Mouse (Mus musculus) midbrain, embryonic 13.5 days (tissue): ENCODE results near the gene Ftsj3. TPM values are rescaled to one million over a fixed set of nuclear protein-coding genes. Genes with fewer than 3 reads are reported as not detected.

Experiments used
- ATAC-seq: fragments of 200-750 bp; cut with Nextera tagmentation; 2 replicates; pipeline ENCODE4 v1.8.0; 2017; ENCODE audit warnings: mild to moderate bottlenecking, moderate TSS enrichment, moderate library complexity
- H3K27ac ChIP-seq: fragments of 300-500 bp; sonication (generic); 2 replicates; pipeline ENCODE4 v1.5.1; 2015; ENCODE audit warnings: inconsistent platforms, mild to moderate bottlenecking, moderate library complexity
- H3K27me3 ChIP-seq: fragments of 300-500 bp; sonication (generic); 2 replicates; pipeline ENCODE4 v1.6.1; 2015; ENCODE audit warnings: mild to moderate bottlenecking, inconsistent platforms
- H3K36me3 ChIP-seq: fragments of 300-500 bp; sonication (generic); 2 replicates; pipeline ENCODE4 v1.6.1; 2015; ENCODE audit warnings: mild to moderate bottlenecking, inconsistent platforms
- H3K4me1 ChIP-seq: fragments of 300-500 bp; sonication (generic); replicated peaks from 2 replicates; pipeline ENCODE4 v1.6.1; 2015; ENCODE audit warnings: inconsistent platforms
- H3K4me2 ChIP-seq: fragments of 300-500 bp; sonication (generic); replicated peaks from 2 replicates; pipeline ENCODE4 v1.6.1; 2015; ENCODE audit warnings: moderate library complexity, mild to moderate bottlenecking, inconsistent platforms
- H3K4me3 ChIP-seq: fragments of 300-500 bp; sonication (generic); replicated peaks from 2 replicates; pipeline ENCODE4 v1.5.1; 2015; ENCODE audit warnings: mild to moderate bottlenecking, inconsistent platforms
- H3K9ac ChIP-seq: fragments of 300-500 bp; sonication (generic); replicated peaks from 2 replicates; pipeline ENCODE4 v1.6.1; 2015; ENCODE audit warnings: mild to moderate bottlenecking, inconsistent platforms
- H3K9me3 ChIP-seq: fragments of 300-500 bp; sonication (generic); 2 replicates; pipeline ENCODE4 v1.6.1; 2016; ENCODE audit warnings: mild to moderate bottlenecking, inconsistent platforms
- WGBS: fragments of 180-500 bp; shearing (Covaris S2); methylation state at CpG from one replicate; pipeline ENCODE4 v1.1.7; 2015; 5-methylcytosine and 5-hydroxymethylcytosine counted together
- polyA plus RNA-seq: library from polyadenylated mRNA; unstranded; fragments of >200 nt; fragmentation: Nextera tagmentation; extraction: Ambion mirVana; gene quantifications from 2 replicates; pipeline ENCODE4 v1.2.1, GENCODE M21; 2015

The Ftsj3 gene
- 39.3 and 40.3 TPM in 2 replicates for polyA plus RNA-seq

DNA sequence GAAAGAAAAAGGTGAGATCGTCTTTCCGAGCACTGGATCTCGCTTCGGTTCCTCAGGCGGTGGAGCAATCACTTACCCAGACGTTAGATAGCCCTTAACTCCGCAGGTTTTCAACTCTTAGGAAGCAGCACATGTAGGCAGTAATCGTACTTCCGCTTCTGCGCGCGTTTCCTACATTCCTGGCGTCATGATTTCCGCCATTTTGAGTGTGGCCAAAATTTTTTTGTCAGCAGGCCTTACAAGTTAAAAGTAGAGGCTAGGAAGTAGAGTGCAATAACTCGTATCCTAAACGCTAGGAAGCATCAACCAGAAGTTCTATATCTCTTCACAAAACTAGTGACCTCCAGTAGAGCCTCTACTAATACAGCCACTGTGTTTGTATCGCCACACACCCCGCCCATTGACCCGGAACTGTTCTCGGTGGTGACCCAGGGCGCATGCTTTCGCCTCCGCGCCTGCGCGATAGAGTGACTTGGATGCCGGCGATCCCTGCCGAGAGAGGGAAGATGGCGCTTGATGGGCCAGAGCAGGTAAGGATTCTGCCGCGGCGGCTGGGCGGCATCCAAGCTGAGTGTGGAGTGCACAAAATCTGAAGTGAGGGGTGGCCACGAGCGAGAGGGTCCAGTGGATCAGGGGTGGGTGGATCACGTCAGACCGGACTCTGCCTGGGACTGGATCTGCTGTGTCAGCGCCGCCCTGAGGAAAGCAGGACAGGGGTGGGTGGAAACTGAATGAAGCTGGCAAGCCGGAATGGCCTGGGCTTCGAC is at the start of gene Ftsj3, which contains the start of gene Psmc5:
Ftsj3 (minus strand) TSS at position 395 of the 767 bp plus-strand sequence.
Psmc5 (plus strand) TSS at position 470 of the 767 bp plus-strand sequence.
- peak within 1 kb of the TSS; percentile 88 for H3K9ac ChIP-seq
- H3K9me3 ChIP-seq, result no peaks in the 10 kb centered on the region
- 0% methylated on average over 42 of the region's 42 CpGs for WGBS
- H3K4me3 ChIP-seq, result peak within 1 kb of the TSS; percentile 89
- ATAC-seq, result peak; percentile 97
- H3K4me2 ChIP-seq, result peak within 1 kb of the TSS; percentile 97
- peaks cover 30% of the 10 kb centered on the region for H3K4me1 ChIP-seq
- H3K36me3 ChIP-seq, result peaks cover 60% of the 10 kb centered on the region
- H3K27me3 ChIP-seq, result no peaks in the 10 kb centered on the region
- H3K27ac ChIP-seq, result peak within 1 kb of the TSS; percentile 82

DNA sequence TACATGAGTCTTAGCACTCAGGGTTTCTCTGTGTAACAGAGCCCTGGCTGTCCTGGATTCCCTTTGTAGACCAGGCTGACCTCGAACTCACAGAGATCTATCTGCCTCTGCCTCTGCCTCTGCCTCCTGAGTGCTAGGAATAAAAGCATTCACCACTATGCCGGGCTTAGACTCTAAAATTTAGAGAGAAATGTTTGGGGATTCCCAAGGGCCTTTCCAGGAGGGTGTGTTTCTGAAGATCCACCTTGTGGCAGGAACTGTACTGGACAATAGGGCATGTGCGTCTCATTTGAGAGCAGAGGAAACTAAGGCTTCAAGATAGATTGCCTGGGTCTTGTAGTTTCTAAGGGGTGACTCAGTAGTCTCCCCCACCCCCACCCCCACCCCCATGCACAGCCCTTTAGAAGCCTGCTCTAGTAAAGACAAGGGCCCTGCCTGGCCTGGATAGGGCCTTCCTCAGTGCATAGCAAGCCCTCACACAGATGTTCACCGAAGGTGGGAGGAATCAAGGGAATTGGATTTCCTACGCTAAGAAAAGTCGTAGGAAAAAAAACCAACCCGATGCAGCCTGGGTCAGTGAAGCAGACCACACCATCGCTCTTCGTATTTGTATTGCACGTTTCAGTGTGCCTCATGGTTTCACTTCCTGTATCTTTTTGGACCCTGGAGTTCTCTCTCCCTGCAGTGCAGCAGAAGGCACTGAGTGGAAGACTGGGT is 49.6 kb upstream of the Ftsj3 start:
- H3K9me3 ChIP-seq, result no peaks in the 10 kb centered on the region
- no peak for ATAC-seq
- H3K36me3 ChIP-seq, result no peaks in the 10 kb centered on the region
- 84% methylated on average over 10 of the region's 10 CpGs for WGBS
- H3K4me1 ChIP-seq, result no peaks in the 10 kb centered on the region
- H3K4me2 ChIP-seq, result no peak overlapping the region
- no peak overlapping the region for H3K27ac ChIP-seq
- H3K4me3 ChIP-seq, result no peak overlapping the region
- no peaks in the 10 kb centered on the region for H3K27me3 ChIP-seq
- no peak overlapping the region for H3K9ac ChIP-seq

DNA sequence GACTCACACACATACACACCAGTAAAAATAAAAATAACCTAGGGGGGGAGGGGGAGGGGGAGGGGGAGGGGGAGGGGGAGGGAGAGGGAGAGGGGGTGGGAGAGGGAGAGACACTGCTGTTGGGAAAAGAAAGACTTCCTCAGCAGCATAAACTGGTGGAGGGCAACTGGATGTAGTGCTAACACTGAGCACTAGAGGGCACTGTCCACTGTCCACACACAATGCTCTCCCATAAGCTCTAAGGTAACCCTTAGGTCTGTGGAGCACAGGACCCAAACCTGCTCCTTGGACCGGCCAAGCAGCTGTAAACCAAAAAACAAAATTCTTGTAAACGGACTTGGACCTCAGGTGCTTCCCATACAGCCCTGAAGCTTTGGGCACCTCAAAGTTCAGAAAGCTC is 46.8 kb upstream of the Ftsj3 start:
- no peaks in the 10 kb centered on the region for H3K4me1 ChIP-seq
- no peak overlapping the region for H3K4me2 ChIP-seq
- H3K27ac ChIP-seq, result no peak overlapping the region
- H3K27me3 ChIP-seq, result no peaks in the 10 kb centered on the region
- H3K9ac ChIP-seq, result no peak overlapping the region
- WGBS, result 16% methylated on average over 2 of the region's 2 CpGs
- H3K4me3 ChIP-seq, result no peak overlapping the region
- no peaks in the 10 kb centered on the region for H3K36me3 ChIP-seq
- H3K9me3 ChIP-seq, result no peaks in the 10 kb centered on the region
- no peak for ATAC-seq

DNA sequence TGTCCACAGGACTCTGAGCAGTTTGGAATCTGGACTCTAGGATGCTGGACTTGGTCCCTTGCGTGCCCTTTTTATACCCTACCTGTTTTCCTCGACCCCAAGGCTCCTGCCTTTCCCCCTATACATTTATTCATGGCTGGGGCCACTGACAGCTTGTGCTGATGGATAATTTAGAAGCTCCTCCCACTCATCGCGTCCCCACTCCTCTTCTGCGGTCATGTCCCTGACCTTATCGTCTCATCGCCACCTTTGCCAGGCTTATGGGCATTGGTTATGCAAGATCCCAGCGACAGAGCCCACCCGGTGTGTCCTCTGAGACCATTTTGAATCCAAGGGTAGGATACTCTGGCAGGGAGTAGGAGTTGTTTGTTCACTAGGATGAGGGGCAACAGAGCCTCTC is 45.9 kb upstream of the Ftsj3 start, which contains the start of gene Gh:
Gh (minus strand) TSS at position 101 of the 400 bp plus-strand sequence.
- Histone ChIP-seq H3K27ac (no peak within 1 kb of the TSS), H3K4me2 (no peak within 1 kb of the TSS), H3K9me3 (no peaks in the 10 kb centered on the region), H3K27me3 (no peaks in the 10 kb centered on the region), H3K4me3 (no peak within 1 kb of the TSS), H3K36me3 (no peaks in the 10 kb centered on the region), H3K9ac (no peak within 1 kb of the TSS), H3K4me1 (no peaks in the 10 kb centered on the region)
- WGBS, result 80% methylated on average over 9 of the region's 9 CpGs
- ATAC-seq, result no peak

DNA sequence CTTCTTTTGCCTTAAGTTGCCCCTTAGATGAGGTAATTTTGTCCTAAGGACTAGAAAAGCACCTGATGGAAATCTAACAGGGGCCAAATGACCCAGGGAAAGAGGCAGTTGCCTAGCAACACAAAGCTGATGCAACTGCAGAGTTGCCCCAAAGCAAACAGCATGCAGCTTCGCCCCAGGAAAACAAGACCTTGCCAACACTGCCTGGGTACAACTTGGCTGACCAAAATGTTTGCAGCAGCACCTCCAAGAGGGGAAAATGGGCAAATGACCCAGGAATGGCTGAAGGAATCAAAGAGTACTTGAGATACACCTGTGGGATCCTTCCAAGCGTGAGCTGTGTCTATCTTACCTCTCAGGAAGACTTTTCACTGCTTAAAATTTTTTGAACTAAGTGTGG is 36.0 kb upstream of the Ftsj3 start:
- no peak overlapping the region for H3K4me3 ChIP-seq
- H3K9me3 ChIP-seq, result no peaks in the 10 kb centered on the region
- H3K4me2 ChIP-seq, result no peak overlapping the region
- no peaks in the 10 kb centered on the region for H3K4me1 ChIP-seq
- no peaks in the 10 kb centered on the region for H3K36me3 ChIP-seq
- ATAC-seq, result no peak
- H3K27me3 ChIP-seq, result no peaks in the 10 kb centered on the region
- H3K27ac ChIP-seq, result no peak overlapping the region
- WGBS, result 89% methylated on average over 2 of the region's 2 CpGs
- no peak overlapping the region for H3K9ac ChIP-seq

GRCm38 (mm10) chr11:106290376-106290775 is 34.5 kb upstream of the Ftsj3 start:
- H3K4me1 ChIP-seq, result no peaks in the 10 kb centered on the region
- no peak overlapping the region for H3K4me2 ChIP-seq
- H3K4me3 ChIP-seq, result no peak overlapping the region
- no peaks in the 10 kb centered on the region for H3K36me3 ChIP-seq
- WGBS, result 95% methylated on average over 5 of the region's 5 CpGs
- no peak for ATAC-seq
- H3K27me3 ChIP-seq, result no peaks in the 10 kb centered on the region
- H3K9ac ChIP-seq, result no peak overlapping the region
- H3K27ac ChIP-seq, result no peak overlapping the region
- no peaks in the 10 kb centered on the region for H3K9me3 ChIP-seq

DNA sequence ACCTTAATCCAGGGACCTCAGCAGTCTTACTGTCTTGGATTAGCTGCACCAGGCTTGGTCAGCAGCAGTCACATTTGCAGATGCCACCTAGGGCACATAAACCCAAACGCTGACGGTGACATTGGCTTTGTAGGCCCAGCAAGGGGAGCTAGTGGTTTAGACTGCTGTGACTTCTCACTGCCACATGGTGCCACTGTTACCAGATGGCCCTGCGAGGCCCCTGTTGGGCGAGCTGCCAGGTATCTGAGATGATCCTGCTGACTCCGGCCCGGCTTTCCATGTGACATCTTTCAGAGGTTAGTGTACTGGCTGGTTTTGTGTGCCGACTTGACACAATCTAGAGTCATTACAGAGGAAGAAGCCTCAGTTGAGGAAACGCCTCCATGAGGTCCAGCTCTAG is 33.5 kb upstream of the Ftsj3 start:
- ATAC-seq, result no peak
- no peak overlapping the region for H3K4me2 ChIP-seq
- WGBS, result 64% methylated on average over 8 of the region's 8 CpGs

DNA sequence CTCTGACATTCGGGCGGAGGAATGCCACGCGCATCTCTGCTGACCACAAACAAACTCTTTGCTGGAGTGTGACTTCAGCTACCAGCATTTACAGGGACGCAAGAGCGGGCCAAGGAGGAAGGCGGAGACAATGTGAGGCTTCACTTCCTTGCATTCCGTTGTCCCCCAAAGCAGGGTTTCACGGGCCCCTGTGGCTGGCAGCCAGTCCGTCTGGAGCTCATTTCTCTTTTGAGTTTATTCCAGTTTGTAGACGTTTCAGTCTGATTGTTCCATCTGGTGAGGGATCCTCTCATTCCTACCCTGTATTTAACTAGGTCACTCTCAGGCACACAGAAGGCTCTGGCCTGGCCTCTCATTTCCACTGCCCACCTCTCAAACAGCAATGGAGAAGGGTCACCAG is 31.1 kb upstream of the Ftsj3 start:
- H3K4me1 ChIP-seq, result no peaks in the 10 kb centered on the region
- WGBS, result 73% methylated on average over 11 of the region's 11 CpGs
- no peaks in the 10 kb centered on the region for H3K9me3 ChIP-seq
- no peak overlapping the region for H3K4me2 ChIP-seq
- no peak overlapping the region for H3K27ac ChIP-seq
- no peaks in the 10 kb centered on the region for H3K36me3 ChIP-seq
- no peak overlapping the region for H3K9ac ChIP-seq
- H3K4me3 ChIP-seq, result no peak overlapping the region
- ATAC-seq, result no peak
- H3K27me3 ChIP-seq, result no peaks in the 10 kb centered on the region

More for the DNA sequence above, 33.5 kb upstream of the Ftsj3 start:
- H3K27me3 ChIP-seq, result no peaks in the 10 kb centered on the region
- H3K9me3 ChIP-seq, result no peaks in the 10 kb centered on the region
- H3K4me3 ChIP-seq, result no peak overlapping the region
- H3K9ac ChIP-seq, result no peak overlapping the region
- H3K4me1 ChIP-seq, result no peaks in the 10 kb centered on the region
- H3K36me3 ChIP-seq, result no peaks in the 10 kb centered on the region
- H3K27ac ChIP-seq, result no peak overlapping the region

DNA sequence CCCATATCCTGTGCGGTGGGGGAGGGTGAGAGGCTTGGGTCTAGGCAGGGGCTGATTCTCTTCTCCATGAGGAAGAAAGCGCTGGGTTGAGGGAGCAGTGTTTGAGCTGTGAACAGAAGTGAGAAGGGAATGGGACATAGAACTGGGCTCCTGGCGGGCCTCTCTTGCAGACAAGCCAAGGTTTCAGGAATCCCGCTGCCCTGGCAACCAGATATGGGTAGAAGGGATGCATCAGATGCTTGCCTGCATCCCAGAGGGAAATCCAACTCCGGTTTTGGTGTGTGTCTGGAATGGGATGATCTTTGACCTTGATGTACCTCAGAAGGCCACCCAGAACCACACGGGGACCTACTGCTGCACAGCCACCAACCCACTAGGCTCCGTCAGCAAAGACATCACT is 30.3 kb upstream of the Ftsj3 start:
- H3K9me3 ChIP-seq, result no peaks in the 10 kb centered on the region
- ATAC-seq, result no peak
- no peaks in the 10 kb centered on the region for H3K4me1 ChIP-seq
- no peak overlapping the region for H3K4me2 ChIP-seq
- H3K27me3 ChIP-seq, result no peaks in the 10 kb centered on the region
- H3K36me3 ChIP-seq, result no peaks in the 10 kb centered on the region
- H3K4me3 ChIP-seq, result no peak overlapping the region
- H3K27ac ChIP-seq, result no peak overlapping the region
- no peak overlapping the region for H3K9ac ChIP-seq
- 87% methylated on average over 7 of the region's 7 CpGs for WGBS

DNA sequence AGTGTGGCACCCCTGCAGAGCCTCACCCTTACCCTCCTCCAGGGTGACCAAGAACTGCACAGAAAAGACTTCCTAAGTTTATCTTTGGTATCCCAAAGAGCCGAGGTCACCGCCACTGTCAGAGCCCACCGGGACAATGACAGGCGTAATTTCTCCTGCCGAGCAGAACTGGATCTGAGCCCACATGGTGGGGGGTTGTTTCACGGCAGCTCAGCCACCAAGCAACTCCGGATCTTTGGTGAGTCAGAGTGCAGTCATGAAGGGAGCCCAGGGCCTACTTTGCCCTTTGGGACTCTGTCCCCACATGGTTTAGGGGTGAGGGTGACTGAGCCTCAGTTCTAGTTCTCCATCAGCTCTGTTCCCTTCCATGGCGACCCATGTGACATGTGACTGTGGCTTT is 28.2 kb upstream of the Ftsj3 start:
- no peak for ATAC-seq
- Histone ChIP-seq H3K4me3 (no peak overlapping the region), H3K9ac (no peak overlapping the region), H3K27me3 (no peaks in the 10 kb centered on the region), H3K4me1 (no peaks in the 10 kb centered on the region), H3K4me2 (no peak overlapping the region), H3K27ac (no peak overlapping the region), H3K36me3 (no peaks in the 10 kb centered on the region), H3K9me3 (no peaks in the 10 kb centered on the region)
- WGBS, result 75% methylated on average over 8 of the region's 8 CpGs

GRCm38 (mm10) chr11:106283371-106283770 is 27.5 kb upstream of the Ftsj3 start:
- H3K9me3 ChIP-seq, result no peaks in the 10 kb centered on the region
- H3K36me3 ChIP-seq, result no peaks in the 10 kb centered on the region
- no peak overlapping the region for H3K4me3 ChIP-seq
- H3K27me3 ChIP-seq, result no peaks in the 10 kb centered on the region
- H3K4me2 ChIP-seq, result no peak overlapping the region
- WGBS, result 88% methylated on average over 4 of the region's 4 CpGs
- ATAC-seq, result no peak
- no peak overlapping the region for H3K9ac ChIP-seq
- no peak overlapping the region for H3K27ac ChIP-seq
- no peaks in the 10 kb centered on the region for H3K4me1 ChIP-seq

GRCm38 (mm10) chr11:106282452-106282851 is 26.6 kb upstream of the Ftsj3 start:
- no peak for ATAC-seq
- no peaks in the 10 kb centered on the region for H3K36me3 ChIP-seq
- H3K27ac ChIP-seq, result no peak overlapping the region
- H3K4me1 ChIP-seq, result no peaks in the 10 kb centered on the region
- H3K4me3 ChIP-seq, result no peak overlapping the region
- WGBS, result 87% methylated on average over 6 of the region's 6 CpGs
- H3K9me3 ChIP-seq, result no peaks in the 10 kb centered on the region
- H3K4me2 ChIP-seq, result no peak overlapping the region
- H3K27me3 ChIP-seq, result 0 out of 2 replicates have a peak, but pooled peaks cover 7% of the 10 kb centered on the region
- H3K9ac ChIP-seq, result no peak overlapping the region
